In genomic region chr10:69859848-69860479, GRCm38 (mm10) we compare ENCODE assay signal across 12 mouse cellular contexts.
A peak's percentile ranks its signal among the peaks of the same experiment; 100 is the strongest.
DNase-seq lines count a peak whose midpoint lies in the region; ATAC-seq and TF ChIP-seq lines count a peak whose summit lies in the region.
"Had no signal": no experiment of that assay in that cellular context is flagged by ENCODE, and none has a peak within 500 bp of the region (broad histone marks: within the 10 kb centered on the region; RNA-seq: fewer than 3 reads in every experiment).

No protein-coding gene starts in this region.

- no peak overlapping the region for H3K9ac ChIP-seq in ES-E14 (ENCODE audit: insufficient read depth, low read depth, low read length, poor library complexity, severe bottlenecking)
- no peak overlapping the region for H3K9ac ChIP-seq in forebrain, embryonic 16.5 days (replicated peaks; ENCODE audit: low read depth, low read length)
- H3K9ac ChIP-seq: liver, embryonic 13.5 days had no signal

- WGBS in forebrain, embryonic 16.5 days, result 60% methylated on average over 7 of the region's 7 CpGs
- WGBS in thymus, adult 2 months, result 85% methylated on average over 7 of the region's 7 CpGs

- no peak overlapping the region for H3K4me2 ChIP-seq in forebrain, embryonic 16.5 days (ENCODE audit: low read length)
- H3K4me2 ChIP-seq: liver, embryonic 13.5 days had no signal

- in situ Hi-C loops in ES-E14 (cut with MboI; ENCODE audit: low sequenced_read_pairs in 2 of 2, unreplicated experiment in 2 of 2), result loop anchor here (10.0 to 25.0 kb wide), 3 partner anchors 105 to 435 kb away; no protein-coding TSS in a partner anchor

- DNase-seq in heart, adult 11 months, result peak; percentile 73
- DNase-seq in heart, adult 9 months (ENCODE audit: low spot score in 2 of 2), result no peak
- peak; percentile 59 for DNase-seq in ES-E14 (ENCODE audit: low read depth, low spot score)
- DNase-seq in cerebellum, adult 11-12 months, result peak; percentile 65
- DNase-seq in gastrocnemius, postnatal 36 days, result no peak
- DNase-seq in thymus, adult 2 months, result no peak
- DNase-seq: adrenal gland, postnatal 25 days; liver, embryonic 13.5 days; spleen, adult 18-20 months had no signal

- peak overlapping the region; percentile 87 for H3K27ac ChIP-seq in ES-E14 (ENCODE audit: insufficient read depth, low read depth, low read length, poor library complexity, severe bottlenecking)
- peak overlapping the region; percentile 96 for H3K27ac ChIP-seq in forebrain, embryonic 16.5 days (ENCODE audit: low read length)
- no peak overlapping the region for H3K27ac ChIP-seq in thymus, adult 2 months (ENCODE audit: control insufficient read depth, insufficient read depth, low read length)
- H3K27ac ChIP-seq: liver, embryonic 13.5 days had no signal

- H3K9me3 ChIP-seq in ES-E14 (ENCODE audit: control insufficient read depth, insufficient read depth, low read depth, low read length), result no peaks in the 10 kb centered on the region
- H3K9me3 ChIP-seq in forebrain, embryonic 16.5 days (ENCODE audit: control insufficient read depth, low read length), result no peaks in the 10 kb centered on the region
- H3K9me3 ChIP-seq: liver, embryonic 13.5 days had no signal

- no peak for TF ChIP-seq POLR2A in thymus, adult 2 months (IDR thresholded peaks at IDR 0.05; ENCODE audit: control insufficient read depth, extremely low read depth, insufficient read depth, low read length, poor library complexity)

- H3K4me1 ChIP-seq in ES-E14 (ENCODE audit: control insufficient read depth in 2 of 2, insufficient read depth in 2 of 2, low read length in 2 of 2, poor library complexity in 1 of 2), result peaks cover 4 to 10% of the 10 kb centered on the region in 2 experiments; a peak in 3 of 4 replicates
- peaks cover 16% of the 10 kb centered on the region for H3K4me1 ChIP-seq in forebrain, embryonic 16.5 days (replicated peaks; ENCODE audit: control insufficient read depth, insufficient read depth, low read length)
- no peaks in the 10 kb centered on the region for H3K4me1 ChIP-seq in thymus, adult 2 months (replicated peaks; ENCODE audit: control insufficient read depth, insufficient read depth, low read length)

- no peak for TF ChIP-seq CTCF in thymus, adult 2 months (IDR thresholded peaks at IDR 0.05; ENCODE audit: borderline replicate concordance, control insufficient read depth, extremely low read depth, insufficient read depth, low read length, poor library complexity)

- no peak for ATAC-seq in forebrain, embryonic 16.5 days
- ATAC-seq: intestine, postnatal 0 days had no signal

- intact Hi-C loops in gastrocnemius, postnatal 36 days (cut with DNase I), result no loop called here

- no peaks in the 10 kb centered on the region for H3K27me3 ChIP-seq in forebrain, embryonic 16.5 days (replicated peaks; ENCODE audit: control insufficient read depth, insufficient read depth, low read length)
- H3K27me3 ChIP-seq in thymus, adult 2 months (ENCODE audit: control insufficient read depth, insufficient read depth, low read length), result no peaks in the 10 kb centered on the region
- H3K27me3 ChIP-seq: liver, embryonic 13.5 days had no signal

- no peak overlapping the region for H3K4me3 ChIP-seq in ES-E14 (ENCODE audit: insufficient read depth in 1 of 2, low read depth in 1 of 2, low read length in 2 of 2, poor library complexity in 1 of 2, severe bottlenecking in 1 of 2)
- H3K4me3 ChIP-seq in forebrain, embryonic 16.5 days (replicated peaks; ENCODE audit: low read length), result no peak overlapping the region
- H3K4me3 ChIP-seq in thymus, adult 2 months (ENCODE audit: control insufficient read depth, insufficient read depth, low read length), result no peak overlapping the region
- H3K4me3 ChIP-seq: erythroblast, embryonic 14.5 days; liver, embryonic 13.5 days had no signal

- H3K36me3 ChIP-seq in ES-E14 (ENCODE audit: control insufficient read depth, insufficient read depth, low read length, poor library complexity, severe bottlenecking), result no peaks in the 10 kb centered on the region
- H3K36me3 ChIP-seq in forebrain, embryonic 16.5 days (ENCODE audit: control insufficient read depth, insufficient read depth), result no peaks in the 10 kb centered on the region
- H3K36me3 ChIP-seq in thymus, adult 2 months (ENCODE audit: control insufficient read depth, insufficient read depth, low read length), result no peaks in the 10 kb centered on the region
- H3K36me3 ChIP-seq: liver, embryonic 13.5 days had no signal

TF ChIP-seq in ES-E14, 5 proteins besides CTCF, POLR2A, EP300 and RAD21:
- TF ChIP-seq ZC3H11A (IDR thresholded peaks at IDR 0.05; ENCODE audit: borderline replicate concordance, low read depth, low read length) (no peak), HCFC1 (IDR thresholded peaks at IDR 0.05; ENCODE audit: borderline replicate concordance, insufficient read depth, low read length) (no peak), CHD2 (IDR thresholded peaks at IDR 0.05; ENCODE audit: low read depth, low read length) (peak; percentile 74; the same call in 1 of the 2 replicates), ZNF384 (IDR thresholded peaks at IDR 0.05; ENCODE audit: low read depth, low read length) (no peak), MAFK (IDR thresholded peaks at IDR 0.05; ENCODE audit: insufficient read depth, low read depth, low read length) (peak; percentile 67; the same call in 1 of the 2 replicates)
TF ChIP-seq in ES-E14: peak in this region for 2.

Comparison
In these comparisons a context has a peak if more than half of its experiments do, and no peak if none do; other contexts are left out.
1. DNase-seq: peak in heart, adult 11 months (single experiment), ES-E14 (single experiment) and cerebellum, adult 11-12 months (single experiment); none in heart, adult 9 months (0 of 2), gastrocnemius, postnatal 36 days (0 of 2) and thymus, adult 2 months (single experiment).